Mouse (Mus musculus) frontal cortex, adult (tissue): ENCODE measurements around the gene Apobec4.

Source experiments
- ATAC-seq: cut with Nextera tagmentation; 2 replicates; pipeline ENCODE4 v1.9.2; 2017; ENCODE audit warnings: mild to moderate bottlenecking, moderate library complexity, mixed read lengths; ENCODE audit not compliant: low TSS enrichment

Apobec4 gene

GRCm38 (mm10) chr1:152750312-152750965, at the start of gene Apobec4:
Apobec4 (plus strand) TSS chr1:152750551.
- ATAC-seq: peak; percentile 90

DNA sequence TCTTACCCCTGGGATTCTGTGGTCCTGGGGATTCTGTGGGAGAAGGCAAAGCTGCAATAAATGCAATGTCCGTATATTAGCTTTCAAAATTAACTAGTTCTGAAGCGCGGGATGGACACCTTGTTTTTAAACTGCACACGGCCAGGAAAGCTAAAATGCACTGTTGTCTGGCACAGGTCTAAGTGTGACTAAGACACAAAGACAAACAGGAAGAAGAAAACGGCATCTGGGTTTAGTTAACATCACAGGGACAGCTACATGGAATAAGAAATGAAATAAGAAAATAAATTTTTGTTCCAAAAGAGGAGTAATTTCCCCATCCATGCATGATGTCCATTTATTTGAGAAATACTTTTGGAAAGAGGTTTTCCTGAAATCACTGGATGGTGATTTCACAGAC, 49.3 kb upstream of the Apobec4 start:
- no peak for ATAC-seq

DNA sequence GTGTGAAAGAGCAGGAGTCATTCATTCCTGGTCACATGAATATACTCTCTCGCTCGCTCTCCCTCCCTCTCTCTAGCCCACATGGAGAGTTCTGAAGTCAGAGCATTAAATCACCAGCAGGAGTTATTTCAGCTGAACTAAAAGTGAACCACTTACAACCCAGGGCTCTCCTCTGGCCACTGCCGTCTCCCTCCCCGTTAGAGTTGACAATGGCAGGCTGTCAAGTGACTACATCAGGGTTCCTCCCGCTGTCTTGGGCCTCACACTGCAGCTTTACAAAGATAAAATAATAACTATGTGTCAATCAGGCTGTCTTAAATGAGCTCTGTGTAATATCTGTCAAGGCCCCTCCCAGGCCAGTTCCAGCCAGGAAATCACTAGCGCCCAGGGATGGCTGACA, 47.4 kb upstream of the Apobec4 start:
- no peak for ATAC-seq

DNA sequence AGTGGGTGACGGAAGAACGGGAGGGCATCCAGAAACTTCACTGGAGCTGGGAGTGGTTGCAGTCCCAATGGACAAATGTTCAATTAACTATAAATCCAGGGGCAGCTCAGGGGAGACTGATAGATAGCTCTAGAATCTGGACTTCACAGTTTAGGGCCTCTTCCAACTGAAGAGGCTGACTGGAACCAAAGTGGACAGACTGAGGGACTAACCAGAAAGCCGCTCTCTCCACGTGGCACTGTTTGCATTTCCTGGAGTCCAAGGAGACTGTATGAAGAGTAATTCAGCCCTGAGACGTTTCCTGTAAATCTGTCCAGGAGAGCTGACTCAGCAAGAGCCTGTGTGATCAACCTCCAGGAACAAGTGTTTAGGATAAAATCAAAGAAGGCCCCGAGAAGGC, 46.4 kb upstream of the Apobec4 start:
- no peak for ATAC-seq

DNA sequence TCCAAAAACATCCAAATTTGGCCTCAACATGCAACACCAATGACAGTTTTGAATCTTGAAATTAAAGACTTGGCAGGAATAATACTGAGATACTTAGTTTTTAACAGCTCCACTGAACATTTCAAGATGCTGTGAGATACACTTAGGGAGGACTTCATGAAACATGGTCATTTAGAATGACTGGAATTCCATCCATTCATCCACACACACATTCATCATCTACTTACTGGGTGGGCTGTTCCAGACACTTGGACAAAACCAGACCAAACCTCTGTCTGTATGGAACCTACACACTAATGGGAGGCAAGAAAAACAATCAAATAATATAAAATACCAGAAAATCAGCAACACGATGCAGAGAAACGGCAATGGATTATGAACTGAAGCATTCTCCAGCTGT, 42.8 kb upstream of the Apobec4 start:
- ATAC-seq: no peak

DNA sequence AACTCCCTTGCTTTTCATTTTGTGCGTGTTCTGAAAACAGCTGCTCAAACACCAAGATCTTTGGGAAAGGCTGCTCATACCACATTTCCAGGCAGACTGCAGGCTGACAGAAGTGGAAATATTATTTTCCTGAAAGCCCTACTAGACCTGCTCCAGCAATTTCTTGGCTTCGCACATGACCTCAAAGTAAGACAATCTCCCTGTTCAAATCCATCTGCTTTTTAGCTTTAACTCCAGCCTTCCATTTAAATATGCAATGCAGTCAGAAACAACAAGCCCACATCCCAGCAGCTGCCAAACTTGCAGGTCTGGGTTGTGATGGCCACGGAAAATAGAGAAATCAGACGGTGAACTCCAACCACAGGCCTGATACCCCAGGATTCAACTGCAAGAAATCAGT, 39.3 kb upstream of the Apobec4 start:
- ATAC-seq: no peak

GRCm38 (mm10) chr1:152713924-152714323, 36.4 kb upstream of the Apobec4 start:
- ATAC-seq: no peak

- ATAC-seq: no peak
Measured at GRCm38 (mm10) chr1:152714405-152714804, 35.9 kb upstream of the Apobec4 start.

DNA sequence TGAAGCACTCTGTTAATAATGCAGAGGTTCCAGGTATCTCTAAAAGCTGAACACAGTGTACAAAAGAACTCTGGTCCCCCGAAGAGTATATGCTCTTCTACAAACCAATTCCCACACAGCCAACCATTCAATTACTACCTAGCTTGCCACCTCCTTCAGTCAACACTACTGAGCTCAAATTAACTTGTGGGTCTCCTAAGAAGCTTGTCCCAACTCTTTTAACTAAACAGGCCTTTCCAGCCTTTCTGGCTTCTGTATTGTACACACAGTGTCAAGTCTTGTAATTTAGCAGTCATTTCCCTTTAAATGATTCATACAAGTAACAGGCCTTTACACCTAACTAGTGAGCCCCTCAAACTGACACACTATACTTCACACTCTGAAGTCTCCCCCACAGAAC, 33.0 kb upstream of the Apobec4 start:
- ATAC-seq: no peak

DNA sequence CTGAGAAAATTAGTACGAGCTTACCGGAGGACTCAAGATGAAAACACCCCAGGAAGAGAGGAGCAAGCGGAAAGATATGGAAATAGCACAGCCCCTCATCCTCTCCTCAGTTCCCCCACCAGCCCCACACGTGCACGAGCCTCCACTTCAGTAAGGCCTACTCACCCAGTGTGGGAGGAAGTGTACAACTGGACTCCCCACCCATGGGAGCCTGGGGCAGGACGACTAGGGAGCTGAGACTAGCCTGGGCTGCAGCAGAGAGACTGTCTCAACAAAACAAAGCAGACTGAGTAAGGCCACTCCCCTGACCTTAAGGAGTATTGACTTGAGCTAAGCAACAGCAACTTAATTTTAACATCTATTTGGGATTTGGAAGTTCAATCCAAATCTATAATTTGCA, 32.2 kb upstream of the Apobec4 start:
- no peak for ATAC-seq

DNA sequence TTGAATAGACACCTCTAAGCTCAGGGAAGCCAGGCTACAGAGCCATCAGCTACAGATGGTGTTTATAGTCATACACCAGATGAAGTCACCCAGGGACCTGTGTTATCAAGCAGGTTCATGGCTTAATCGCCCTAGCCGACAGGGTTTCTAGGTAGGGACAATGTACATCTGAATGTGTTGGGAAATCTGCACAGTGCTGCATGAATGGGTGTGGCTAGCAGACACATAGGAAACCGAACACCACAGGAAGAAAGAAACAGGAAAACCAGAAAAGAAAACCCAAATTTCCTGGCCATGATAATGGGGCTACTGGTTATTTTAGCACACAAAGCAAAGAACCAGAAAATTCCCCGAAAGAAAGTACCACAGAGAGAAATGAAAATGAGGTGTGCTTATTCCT, 29.4 kb upstream of the Apobec4 start:
- ATAC-seq: no peak

DNA sequence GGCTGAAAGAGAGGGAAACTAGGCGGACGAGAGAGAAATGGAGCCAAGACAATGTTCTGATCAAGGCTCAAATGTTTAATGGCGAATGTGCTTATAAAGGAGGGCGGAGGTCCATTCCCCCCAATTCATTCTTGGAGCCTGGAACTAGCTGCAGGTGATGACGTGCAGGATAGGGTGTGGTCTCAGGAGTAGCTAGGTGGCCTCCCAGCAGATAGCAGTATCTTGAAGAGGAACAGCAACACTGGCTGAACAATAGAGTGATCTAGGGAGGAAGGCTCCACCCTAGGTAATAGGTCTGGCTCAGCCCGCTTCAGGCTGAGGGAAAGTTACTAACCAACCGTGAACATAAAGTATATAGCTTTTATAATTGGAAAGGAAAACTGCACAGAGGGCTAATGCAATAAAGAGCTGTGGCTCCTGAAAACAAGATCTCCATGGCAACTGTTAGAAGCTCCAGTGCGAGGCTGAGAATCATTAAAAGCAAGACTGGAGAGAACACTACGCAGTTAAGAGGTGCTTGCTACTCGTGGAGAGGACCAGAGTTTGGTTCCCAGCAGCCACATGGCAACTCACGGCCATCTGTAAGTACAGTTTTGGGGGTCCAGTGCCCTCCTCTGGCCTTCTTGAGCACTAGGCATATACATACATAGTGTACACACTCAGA, 28.7 kb upstream of the Apobec4 start:
- ATAC-seq: no peak

GRCm38 (mm10) chr1:152724286-152724685, 26.1 kb upstream of the Apobec4 start:
- no peak for ATAC-seq

DNA sequence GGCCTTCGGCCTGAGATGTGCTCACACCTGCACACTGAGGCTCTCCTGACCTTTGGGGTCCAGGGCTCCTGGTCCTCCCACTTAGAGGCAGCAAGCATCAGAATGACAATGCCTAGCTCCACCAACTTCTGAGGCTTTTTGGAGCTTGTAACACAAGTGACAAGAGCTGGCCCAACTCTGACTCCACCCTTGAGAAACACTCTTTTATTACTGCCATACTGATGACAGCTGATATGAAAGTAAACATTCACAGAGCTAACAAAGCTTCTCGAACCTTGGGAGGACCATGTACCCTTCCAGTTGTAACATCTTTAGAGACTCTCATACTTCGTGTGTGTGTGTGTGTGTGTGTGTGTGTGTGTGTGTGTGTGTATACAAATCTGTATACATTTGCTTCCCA, 24.3 kb upstream of the Apobec4 start:
- ATAC-seq: no peak

DNA sequence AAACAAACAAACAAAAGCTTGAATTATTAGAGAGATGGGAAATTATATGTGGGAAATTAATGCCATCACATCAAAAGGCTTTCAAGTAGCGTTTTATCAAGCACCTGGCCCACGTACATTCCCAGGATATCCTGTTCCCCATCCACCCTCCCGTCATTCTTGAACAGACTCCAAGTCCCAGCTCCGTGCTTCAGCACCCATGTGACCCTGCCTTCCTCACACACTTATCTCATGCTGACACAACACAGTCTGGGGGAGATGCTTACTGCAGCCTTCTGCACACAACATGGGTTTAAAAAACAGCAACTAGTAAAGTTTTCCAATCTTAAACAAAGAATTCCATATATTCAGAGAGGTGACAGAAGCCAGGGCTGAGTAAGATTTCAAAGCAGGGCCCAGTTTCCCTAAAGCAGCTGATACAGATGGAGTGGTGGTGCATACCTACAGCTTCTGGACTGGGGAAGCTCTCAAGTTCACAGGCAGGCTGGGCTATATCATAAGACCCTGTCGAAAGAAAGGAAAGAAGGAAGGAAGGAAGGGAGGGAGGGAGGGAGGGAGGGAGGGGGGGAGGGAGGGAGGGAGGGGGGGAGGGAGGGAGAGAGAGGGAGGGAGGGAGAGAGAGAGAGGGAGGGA, 22.6 kb upstream of the Apobec4 start:
- ATAC-seq: no peak

DNA sequence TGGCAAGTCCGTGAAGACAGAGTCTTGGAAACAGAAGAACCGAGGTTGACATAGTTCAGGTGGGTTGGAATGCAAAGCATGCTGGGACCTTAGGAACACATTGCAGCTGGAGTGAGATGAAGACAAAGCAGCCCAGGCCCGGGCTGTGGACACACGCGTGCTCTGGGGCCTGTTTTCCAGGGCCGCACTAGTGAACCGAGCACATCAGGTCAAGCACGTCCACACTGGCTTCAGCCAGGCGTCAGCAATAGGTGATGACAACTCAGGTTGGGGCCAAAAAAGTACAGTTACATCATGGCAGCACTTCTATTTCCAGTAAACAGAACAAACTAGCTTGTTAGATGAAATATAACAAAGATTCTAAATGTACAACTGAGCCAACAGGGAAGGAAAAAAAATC, 11.6 kb upstream of the Apobec4 start:
- ATAC-seq: no peak

- no peak for ATAC-seq
Measured at GRCm38 (mm10) chr1:152739374-152739773, 11.0 kb upstream of the Apobec4 start.

DNA sequence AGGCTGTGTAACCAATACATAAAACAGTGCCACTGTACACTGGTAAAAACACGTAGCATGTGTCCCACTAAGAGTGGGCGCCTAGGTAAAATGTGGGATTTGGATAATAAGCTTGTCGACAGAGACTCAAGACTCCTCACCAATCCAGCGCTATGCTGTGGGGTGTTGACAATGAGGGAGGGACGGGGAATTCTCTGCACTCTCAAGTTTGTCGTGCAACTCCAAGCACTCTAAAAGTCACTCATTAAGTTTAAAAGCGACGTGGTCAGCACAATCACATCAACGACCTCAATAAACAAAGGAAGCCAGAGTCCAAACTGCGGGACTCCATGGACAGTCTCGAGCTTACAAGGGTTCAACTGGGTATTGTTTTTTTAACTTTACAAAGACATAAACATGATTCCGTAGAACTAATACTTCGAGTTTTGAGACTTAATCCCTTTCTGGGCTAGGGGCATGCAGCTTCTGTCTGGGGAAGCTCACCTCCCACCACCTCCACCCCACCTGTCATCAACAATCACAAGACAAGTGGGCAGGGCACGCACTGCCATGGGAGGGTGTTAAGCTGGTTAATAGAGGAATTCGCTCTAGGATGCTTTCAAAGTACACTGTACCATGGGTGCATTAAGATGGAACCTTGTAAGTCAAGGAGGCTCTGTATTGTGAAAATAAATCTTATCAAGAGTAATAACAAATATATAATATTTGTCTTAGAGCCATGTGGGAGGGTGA, 7.1 kb upstream of the Apobec4 start:
- no peak for ATAC-seq

DNA sequence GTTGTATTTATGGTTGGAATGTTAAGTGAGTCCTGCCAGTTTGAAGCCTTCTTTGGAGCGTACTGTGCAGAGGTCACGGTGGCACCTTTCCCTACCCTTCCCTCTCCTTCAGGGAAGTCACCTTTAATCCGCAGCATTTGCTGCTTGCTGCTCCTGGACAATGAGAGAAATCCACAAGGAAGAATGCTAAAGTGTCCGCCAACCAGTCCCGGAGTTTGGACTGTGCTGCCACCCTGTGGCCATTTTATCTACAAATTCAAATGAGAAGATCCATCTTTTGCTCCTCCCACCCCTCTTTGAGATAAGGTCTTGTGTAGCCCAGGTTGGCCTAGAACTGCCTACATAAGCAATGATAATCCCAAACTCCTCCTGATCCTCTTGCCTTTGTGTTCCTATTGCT, 3.9 kb upstream of the Apobec4 start:
- peak; percentile 55 for ATAC-seq

GRCm38 (mm10) chr1:152749276-152749675, 1.1 kb upstream of the Apobec4 start:
- no peak for ATAC-seq

DNA sequence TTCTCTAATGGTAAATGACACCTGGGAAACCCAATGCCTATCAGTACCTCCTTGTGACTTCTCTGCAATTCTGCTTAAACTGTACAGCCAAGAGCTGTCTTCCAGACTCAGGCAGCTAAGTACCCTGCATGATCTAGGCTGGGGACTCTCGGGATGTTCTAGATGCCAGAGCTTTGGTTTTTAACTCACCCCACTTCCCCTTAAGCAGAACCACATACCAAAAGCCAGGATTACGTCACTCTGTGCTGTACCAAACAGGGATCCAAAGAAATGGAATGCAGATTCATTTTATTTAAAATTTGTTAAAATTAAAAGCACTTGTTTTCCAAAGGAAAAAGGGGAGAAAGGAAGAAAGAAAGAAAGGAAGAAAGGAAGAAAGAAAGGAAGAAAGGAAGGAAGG, 11.4 kb downstream of the Apobec4 start:
- ATAC-seq: no peak

DNA sequence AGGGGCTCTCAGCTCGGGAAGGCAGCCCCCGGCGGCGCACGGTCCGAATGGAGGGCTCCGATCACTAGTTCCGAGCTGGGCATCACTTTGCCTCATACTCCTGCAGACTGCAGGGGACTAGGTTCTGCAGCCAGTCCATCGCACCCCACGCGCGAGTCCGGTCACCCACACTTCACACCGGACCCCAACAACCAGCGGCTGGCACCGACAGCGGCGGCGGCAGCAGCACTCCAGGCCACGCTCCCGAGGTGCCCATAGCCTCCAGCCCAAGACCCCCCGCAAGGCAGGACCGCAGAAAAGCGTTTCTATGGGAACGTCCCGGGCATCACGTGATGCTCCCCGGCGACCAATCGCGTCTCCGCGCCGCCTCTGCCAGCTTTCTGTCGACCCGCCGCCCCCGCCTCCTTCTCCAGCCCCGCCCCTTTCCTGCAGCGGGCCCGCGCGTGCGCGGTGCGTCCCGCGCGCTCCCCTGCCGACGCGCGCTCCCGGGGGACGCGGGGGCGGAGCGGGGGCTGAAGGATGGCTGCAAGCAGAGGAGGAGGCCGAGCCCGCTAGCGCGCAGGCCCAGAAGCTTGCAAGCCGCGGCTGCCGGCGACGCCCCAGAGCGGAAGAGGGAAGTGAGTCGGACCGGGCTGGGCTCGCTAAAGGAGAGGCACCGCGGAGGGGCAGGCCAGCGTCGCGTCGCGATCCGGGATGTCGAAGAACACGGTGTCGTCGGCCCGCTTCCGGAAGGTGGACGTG, 15.9 kb downstream of the Apobec4 start, which contains the start of the genes Rgl1 and Arpc5:
TSS of gene Rgl1 (minus strand) at position 320 of the 741 bp plus-strand sequence.
TSS of gene Arpc5 (plus strand) at position 511 of the 741 bp plus-strand sequence.
- peak; percentile 86 for ATAC-seq
